Mouse (Mus musculus) spleen, postnatal 36 days (tissue): ENCODE results near the gene B3galt4.
"Not testable (repeated sequence)": the region's sequence is repeated elsewhere in the genome, so short reads cannot be mapped to it uniquely, and the experiment has no call there.

Experiments
- DNase-seq, 2 experiments: peaks; one replicate each; pipeline ENCODE4 v3.0.0; 2022; ENCODE audit warnings: low spot score in 2 of 2, mixed read lengths in 1 of 2

Gene B3galt4

GRCm38 (mm10) chr17:33904835-33905234 lies 46.5 kb downstream of the B3galt4 start, which contains the start of gene Platr17:
Gene Platr17, plus strand, starts transcription at chr17:33905135.
- DNase-seq = not testable (repeated sequence)

- DNase-seq = not testable (repeated sequence)
Observed at GRCm38 (mm10) chr17:33903911-33904651, 47.2 kb downstream of the B3galt4 start.

GRCm38 (mm10) chr17:33902491-33902890 lies 48.8 kb downstream of the B3galt4 start:
- DNase-seq = no peak

- DNase-seq = no peak
Observed at GRCm38 (mm10) chr17:33902079-33902478, 49.2 kb downstream of the B3galt4 start.

- no peak for DNase-seq
Observed at GRCm38 (mm10) chr17:33901653-33902052, 49.6 kb downstream of the B3galt4 start.

- no peak for DNase-seq
Observed at GRCm38 (mm10) chr17:33900989-33901314, 50.3 kb downstream of the B3galt4 start.

GRCm38 (mm10) chr17:33900281-33900988 lies 50.9 kb downstream of the B3galt4 start:
- DNase-seq = no peak
